Mouse (Mus musculus): ENCODE results near the gene Abat. TPM values are rescaled to one million over a fixed set of nuclear protein-coding genes. Genes with fewer than 3 reads are reported as not detected.
"Not testable (repeated sequence)": the region's sequence is repeated elsewhere in the genome, so short reads cannot be mapped to it uniquely, and the experiment has no call there.

Abat gene
- polyA plus RNA-seq, 1 experiment from 2014 or later, result 25.6 TPM

DNA sequence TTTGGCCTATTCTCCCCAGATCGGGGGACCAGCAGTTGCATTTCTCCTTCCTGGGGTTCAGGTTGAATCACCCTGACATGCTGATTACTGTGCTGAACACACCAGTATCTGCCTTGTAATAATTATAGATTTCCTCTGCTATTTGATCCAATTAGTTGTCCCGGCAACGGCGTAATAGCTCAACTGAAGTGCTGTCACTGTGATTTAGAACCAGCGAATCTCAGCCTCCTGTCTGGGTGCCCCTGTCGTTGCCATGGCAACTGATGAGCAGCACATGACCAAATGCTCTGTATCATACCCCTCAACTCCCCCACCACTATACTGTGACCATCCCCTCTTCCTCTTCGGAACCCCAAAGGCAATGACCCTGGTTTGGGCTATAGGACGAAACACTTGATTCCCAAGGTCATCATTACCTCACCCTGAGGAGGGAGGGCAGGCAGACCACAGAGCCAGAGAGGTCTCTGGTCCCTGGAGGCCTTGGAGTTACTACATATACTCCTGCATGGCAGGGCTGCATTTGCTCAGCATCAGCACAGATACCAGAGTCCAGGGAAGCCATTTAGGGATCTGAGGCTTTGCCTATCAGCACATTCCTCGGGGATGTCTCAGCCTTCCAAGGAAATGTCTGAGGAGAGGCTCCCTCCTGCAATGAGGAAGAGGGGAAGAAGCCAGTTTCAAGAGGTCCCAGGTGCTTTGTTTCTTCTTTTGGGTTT, 26.1 kb downstream of the Abat start:
- no peak for ATAC-seq (replicated peaks; ENCODE audit: low FRiP score)
- Histone ChIP-seq H3K36me3 (ENCODE audit: control insufficient read depth, insufficient read depth, low read length) (no peaks in the 10 kb centered on the region), H3K27me3 (replicated peaks; ENCODE audit: control insufficient read depth, insufficient read depth, low read length) (no peaks in the 10 kb centered on the region; the same call in 1 of the 2 replicates), H3K27ac (ENCODE audit: low read depth, low read length) (no peak overlapping the region), H3K9ac (ENCODE audit: low read depth, low read length) (no peak overlapping the region), H3K4me3 (ENCODE audit: low read depth, low read length) (no peak overlapping the region), H3K9me3 (ENCODE audit: control insufficient read depth, low read length) (no peaks in the 10 kb centered on the region), H3K4me2 (no peak overlapping the region), H3K4me1 (replicated peaks; ENCODE audit: control insufficient read depth, insufficient read depth, low read length) (no peaks in the 10 kb centered on the region)
- no peak for DNase-seq (ENCODE audit: low spot score)
- 58% methylated on average over 9 of the region's 9 CpGs for WGBS

DNA sequence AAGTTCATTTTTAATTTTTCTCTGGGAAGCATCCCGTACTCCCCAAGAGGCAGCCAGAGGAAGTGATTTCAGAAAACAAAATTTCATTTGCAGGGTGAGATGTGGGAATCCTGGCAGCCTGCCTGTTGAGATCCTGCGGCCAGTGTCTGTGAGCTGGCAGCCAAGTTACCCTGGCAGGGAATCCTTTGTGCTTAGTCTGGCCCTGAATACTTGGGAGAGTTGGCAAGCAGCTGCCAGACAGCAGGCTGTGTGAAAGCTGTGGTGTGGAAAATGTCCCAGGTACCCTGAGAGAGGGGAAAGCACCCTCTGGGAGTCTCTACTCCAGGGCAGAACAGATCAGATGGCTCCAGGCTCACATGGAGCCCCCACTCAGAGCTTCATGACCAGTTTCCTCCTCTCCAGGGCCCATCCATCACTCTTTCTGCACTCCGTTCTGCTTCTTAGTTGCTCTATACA, 27.7 kb downstream of the Abat start:
- Histone ChIP-seq H3K27ac (ENCODE audit: low read depth, low read length) (no peak overlapping the region), H3K4me2 (no peak overlapping the region), H3K4me3 (ENCODE audit: low read depth, low read length) (no peak overlapping the region), H3K27me3 (replicated peaks; ENCODE audit: control insufficient read depth, insufficient read depth, low read length) (no peaks in the 10 kb centered on the region; the same call in 1 of the 2 replicates), H3K4me1 (replicated peaks; ENCODE audit: control insufficient read depth, insufficient read depth, low read length) (no peaks in the 10 kb centered on the region), H3K9ac (ENCODE audit: low read depth, low read length) (no peak overlapping the region), H3K36me3 (ENCODE audit: control insufficient read depth, insufficient read depth, low read length) (no peaks in the 10 kb centered on the region), H3K9me3 (ENCODE audit: control insufficient read depth, low read length) (no peaks in the 10 kb centered on the region)
- DNase-seq (ENCODE audit: low spot score) (no peak), ATAC-seq (replicated peaks; ENCODE audit: low FRiP score) (no peak)
- 69% methylated on average over 3 of the region's 3 CpGs for WGBS

DNA sequence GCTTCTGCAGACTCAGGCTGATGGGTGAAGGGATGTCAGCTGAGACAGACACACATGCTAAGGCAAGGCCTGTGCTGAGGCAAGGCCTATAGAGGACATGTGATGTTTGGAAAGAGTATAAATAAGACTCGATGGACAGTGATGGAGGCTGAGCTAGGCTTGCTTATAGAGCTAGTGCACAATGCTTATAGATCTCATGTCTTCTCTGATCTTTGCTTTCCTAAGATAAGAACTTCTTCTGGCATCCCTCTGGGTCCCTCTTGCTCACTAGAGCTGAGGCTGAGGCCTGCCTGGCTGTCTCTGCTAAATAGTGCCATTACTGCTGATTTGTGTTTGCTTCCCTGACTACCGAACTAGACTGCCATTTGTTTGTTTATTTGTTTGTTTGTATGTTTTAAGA, 34.6 kb downstream of the Abat start:
- Histone ChIP-seq H3K27me3 (replicated peaks; ENCODE audit: control insufficient read depth, insufficient read depth, low read length) (no peaks in the 10 kb centered on the region), H3K9me3 (ENCODE audit: control insufficient read depth, low read length) (no peaks in the 10 kb centered on the region), H3K4me2 (no peak overlapping the region), H3K4me3 (ENCODE audit: low read depth, low read length) (no peak overlapping the region), H3K27ac (ENCODE audit: low read depth, low read length) (no peak overlapping the region), H3K4me1 (replicated peaks; ENCODE audit: control insufficient read depth, insufficient read depth, low read length) (no peaks in the 10 kb centered on the region), H3K36me3 (ENCODE audit: control insufficient read depth, insufficient read depth, low read length) (no peaks in the 10 kb centered on the region), H3K9ac (ENCODE audit: low read depth, low read length) (no peak overlapping the region)
- WGBS, result 84% methylated on average over 2 of the region's 2 CpGs
- DNase-seq (ENCODE audit: low spot score), result no peak
- ATAC-seq (replicated peaks; ENCODE audit: low FRiP score), result no peak

- Histone ChIP-seq H3K27ac (ENCODE audit: low read depth, low read length) (no peak overlapping the region), H3K4me2 (no peak overlapping the region), H3K4me3 (ENCODE audit: low read depth, low read length) (no peak overlapping the region), H3K27me3 (replicated peaks; ENCODE audit: control insufficient read depth, insufficient read depth, low read length) (no peaks in the 10 kb centered on the region), H3K4me1 (replicated peaks; ENCODE audit: control insufficient read depth, insufficient read depth, low read length) (no peaks in the 10 kb centered on the region), H3K9ac (ENCODE audit: low read depth, low read length) (no peak overlapping the region), H3K36me3 (ENCODE audit: control insufficient read depth, insufficient read depth, low read length) (no peaks in the 10 kb centered on the region), H3K9me3 (ENCODE audit: control insufficient read depth, low read length) (no peaks in the 10 kb centered on the region)
- peak; percentile 88 for ATAC-seq (replicated peaks; ENCODE audit: low FRiP score)
- WGBS, result 64% methylated on average over 9 of the region's 9 CpGs
- DNase-seq (ENCODE audit: low spot score), result no peak
These were observed 36.3 kb downstream of the Abat start for GRCm38 (mm10) chr16:8549506-8549905.

- WGBS, result 73% methylated on average over 3 of the region's 3 CpGs
- H3K36me3 ChIP-seq (ENCODE audit: control insufficient read depth, insufficient read depth, low read length), result no peaks in the 10 kb centered on the region
- no peak for ATAC-seq (replicated peaks; ENCODE audit: low FRiP score)
- H3K9me3 ChIP-seq (ENCODE audit: control insufficient read depth, low read length), result no peaks in the 10 kb centered on the region
- H3K4me3 ChIP-seq (ENCODE audit: low read depth, low read length), result no peak overlapping the region
- no peak overlapping the region for H3K4me2 ChIP-seq
- no peak overlapping the region for H3K9ac ChIP-seq (ENCODE audit: low read depth, low read length)
- no peak for DNase-seq (ENCODE audit: low spot score)
- H3K27ac ChIP-seq (ENCODE audit: low read depth, low read length), result no peak overlapping the region
- no peaks in the 10 kb centered on the region for H3K4me1 ChIP-seq (replicated peaks; ENCODE audit: control insufficient read depth, insufficient read depth, low read length)
- H3K27me3 ChIP-seq (replicated peaks; ENCODE audit: control insufficient read depth, insufficient read depth, low read length), result no peaks in the 10 kb centered on the region
These were observed 41.1 kb downstream of the Abat start for GRCm38 (mm10) chr16:8554351-8554750.

DNA sequence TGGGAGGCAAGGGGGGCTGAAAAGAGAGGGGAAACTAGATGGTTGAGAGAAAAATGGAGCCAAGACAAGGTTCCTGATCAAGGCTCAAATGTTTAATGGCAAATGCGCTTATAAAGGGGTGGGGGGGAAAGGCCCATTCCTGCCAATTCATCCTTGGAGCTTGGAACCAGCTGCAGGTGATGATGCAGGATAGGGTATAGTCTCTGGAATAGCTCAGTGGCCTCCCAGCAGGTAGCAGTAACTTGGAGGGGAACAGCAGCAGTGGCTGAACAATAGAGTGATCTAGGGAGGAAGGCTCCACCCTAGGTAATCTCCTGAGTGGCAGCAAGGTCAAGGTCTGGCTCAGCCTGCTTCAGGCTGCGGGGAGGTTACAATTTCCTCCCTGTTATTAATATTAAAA, 41.5 kb downstream of the Abat start:
- not testable (repeated sequence) for H3K27ac ChIP-seq (ENCODE audit: low read depth, low read length); ATAC-seq (replicated peaks; ENCODE audit: low FRiP score); H3K9ac ChIP-seq (ENCODE audit: low read depth, low read length); H3K4me3 ChIP-seq (ENCODE audit: low read depth, low read length); H3K9me3 ChIP-seq (ENCODE audit: control insufficient read depth, low read length); DNase-seq (ENCODE audit: low spot score); H3K27me3 ChIP-seq (replicated peaks; ENCODE audit: control insufficient read depth, insufficient read depth, low read length); H3K4me2 ChIP-seq; H3K36me3 ChIP-seq (ENCODE audit: control insufficient read depth, insufficient read depth, low read length); H3K4me1 ChIP-seq (replicated peaks; ENCODE audit: control insufficient read depth, insufficient read depth, low read length)
- WGBS, result 84% methylated on average over 2 of the region's 2 CpGs

DNA sequence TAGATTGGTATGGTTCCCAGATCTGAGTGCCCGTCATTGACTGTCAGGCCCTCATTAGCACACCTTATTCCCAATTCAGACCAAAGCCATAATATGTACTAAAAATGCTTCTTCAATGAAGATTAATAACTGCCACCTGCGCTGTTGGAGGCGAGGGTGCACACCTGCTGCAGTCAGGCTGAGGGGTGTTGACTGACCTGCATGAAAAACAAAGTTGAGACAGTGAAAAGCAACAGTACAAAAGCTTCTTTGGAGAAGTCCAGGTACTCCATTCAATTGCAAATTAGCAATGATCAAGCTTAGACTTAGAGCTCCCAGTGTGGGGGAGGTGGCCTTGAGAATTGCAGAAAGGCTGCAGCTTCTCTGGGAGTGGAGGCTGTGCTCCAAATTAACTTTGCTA, 42.1 kb downstream of the Abat start:
- H3K36me3 ChIP-seq (ENCODE audit: control insufficient read depth, insufficient read depth, low read length); H3K9ac ChIP-seq (ENCODE audit: low read depth, low read length); H3K4me2 ChIP-seq; H3K4me3 ChIP-seq (ENCODE audit: low read depth, low read length); DNase-seq (ENCODE audit: low spot score); H3K27ac ChIP-seq (ENCODE audit: low read depth, low read length); H3K4me1 ChIP-seq (replicated peaks; ENCODE audit: control insufficient read depth, insufficient read depth, low read length); ATAC-seq (replicated peaks; ENCODE audit: low FRiP score); H3K9me3 ChIP-seq (ENCODE audit: control insufficient read depth, low read length); H3K27me3 ChIP-seq (replicated peaks; ENCODE audit: control insufficient read depth, insufficient read depth, low read length): not testable (repeated sequence)
- WGBS, result 74% methylated on average over 3 of the region's 3 CpGs

DNA sequence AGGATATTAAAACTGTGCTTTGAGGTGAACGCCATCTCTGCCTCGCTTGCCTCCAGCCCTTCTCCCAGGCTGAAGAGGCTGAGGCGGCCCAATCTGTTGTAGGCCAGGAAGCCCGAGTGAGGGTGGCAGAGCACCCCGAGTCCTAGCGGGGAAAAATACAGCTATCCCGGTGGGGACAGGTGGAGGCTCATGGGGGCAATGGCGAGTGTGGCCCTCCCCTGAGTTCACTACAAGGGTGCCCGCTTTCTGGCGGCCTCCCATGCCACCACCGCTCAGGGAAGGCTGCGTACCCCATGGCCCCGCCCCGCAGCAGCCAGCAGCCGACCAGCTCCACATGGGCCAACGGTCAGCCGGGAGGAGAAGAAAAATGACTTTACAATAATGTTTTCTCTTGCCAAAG, 46.9 kb downstream of the Abat start:
- Histone ChIP-seq H3K27me3 (replicated peaks; ENCODE audit: control insufficient read depth, insufficient read depth, low read length) (no peaks in the 10 kb centered on the region), H3K36me3 (ENCODE audit: control insufficient read depth, insufficient read depth, low read length) (peaks cover 2% of the 10 kb centered on the region; the same call in 1 of the 2 replicates), H3K9me3 (ENCODE audit: control insufficient read depth, low read length) (peaks cover 4% of the 10 kb centered on the region; the same call in 1 of the 2 replicates), H3K27ac (ENCODE audit: low read depth, low read length) (no peak overlapping the region), H3K9ac (ENCODE audit: low read depth, low read length) (no peak overlapping the region), H3K4me1 (replicated peaks; ENCODE audit: control insufficient read depth, insufficient read depth, low read length) (no peaks in the 10 kb centered on the region), H3K4me3 (ENCODE audit: low read depth, low read length) (no peak overlapping the region), H3K4me2 (no peak overlapping the region)
- ATAC-seq (replicated peaks; ENCODE audit: low FRiP score) (no peak), DNase-seq (ENCODE audit: low spot score) (no peak)
- 83% methylated on average over 17 of the region's 17 CpGs for WGBS

GRCm38 (mm10) chr16:8561101-8561500, 47.9 kb downstream of the Abat start:
- not testable (repeated sequence) for H3K27me3 ChIP-seq (replicated peaks; ENCODE audit: control insufficient read depth, insufficient read depth, low read length); H3K4me1 ChIP-seq (replicated peaks; ENCODE audit: control insufficient read depth, insufficient read depth, low read length); H3K9ac ChIP-seq (ENCODE audit: low read depth, low read length); H3K36me3 ChIP-seq (ENCODE audit: control insufficient read depth, insufficient read depth, low read length); H3K27ac ChIP-seq (ENCODE audit: low read depth, low read length); DNase-seq (ENCODE audit: low spot score); ATAC-seq (replicated peaks; ENCODE audit: low FRiP score); H3K4me2 ChIP-seq; H3K9me3 ChIP-seq (ENCODE audit: control insufficient read depth, low read length); H3K4me3 ChIP-seq (ENCODE audit: low read depth, low read length)
- 47% methylated on average over 4 of the region's 4 CpGs for WGBS

Measured in liver, embryonic 11.5 days (tissue).